Mouse (Mus musculus): Measurements from ENCODE around the gene Dcx. TPM values are rescaled to one million over a fixed set of nuclear protein-coding genes. Genes with fewer than 3 reads are reported as not detected.

Gene Dcx
- polyA plus RNA-seq, 1 experiment from 2014 or later, result 5.3 TPM

- Histone ChIP-seq H3K27ac (no peak overlapping the region), H3K9ac (no peak overlapping the region), H3K9me3 (no peaks in the 10 kb centered on the region), H3K4me3 (no peak overlapping the region), H3K27me3 (peaks cover 16% of the 10 kb centered on the region; the same call in 1 of the 2 replicates), H3K36me3 (no peaks in the 10 kb centered on the region), H3K4me1 (no peaks in the 10 kb centered on the region), H3K4me2 (no peak overlapping the region)
- 34% methylated on average over 3 of the region's 3 CpGs for WGBS
- no peak for ATAC-seq (ENCODE audit: insufficient number of reproducible peaks, insufficient read depth, low FRiP score, low TSS enrichment, low read depth)
These were observed 39.9 kb downstream of the Dcx start for GRCm38 (mm10) chrX:143893180-143893579.

GRCm38 (mm10) chrX:143885765-143886164 is 47.3 kb downstream of the Dcx start:
- Histone ChIP-seq H3K4me3 (no peak overlapping the region), H3K9me3 (no peaks in the 10 kb centered on the region)

GRCm38 (mm10) chrX:143884953-143885352 is 48.2 kb downstream of the Dcx start:
- Histone ChIP-seq H3K4me2 (no peak overlapping the region), H3K27ac (no peak overlapping the region), H3K9me3 (no peaks in the 10 kb centered on the region), H3K4me3 (no peak overlapping the region), H3K27me3 (peaks cover 36% of the 10 kb centered on the region), H3K4me1 (no peaks in the 10 kb centered on the region), H3K9ac (no peak overlapping the region), H3K36me3 (no peaks in the 10 kb centered on the region)
- WGBS, result 22% methylated on average over 3 of the region's 3 CpGs
- ATAC-seq (ENCODE audit: insufficient number of reproducible peaks, insufficient read depth, low FRiP score, low TSS enrichment, low read depth), result no peak

More at GRCm38 (mm10) chrX:143885765-143886164, 47.3 kb downstream of the Dcx start:
- 33% methylated on average over 4 of the region's 4 CpGs for WGBS
- ATAC-seq (ENCODE audit: insufficient number of reproducible peaks, insufficient read depth, low FRiP score, low TSS enrichment, low read depth), result no peak
- Histone ChIP-seq H3K4me2 (no peak overlapping the region), H3K27me3 (peaks cover 36% of the 10 kb centered on the region), H3K27ac (no peak overlapping the region), H3K36me3 (no peaks in the 10 kb centered on the region), H3K9ac (no peak overlapping the region), H3K4me1 (no peaks in the 10 kb centered on the region)

DNA sequence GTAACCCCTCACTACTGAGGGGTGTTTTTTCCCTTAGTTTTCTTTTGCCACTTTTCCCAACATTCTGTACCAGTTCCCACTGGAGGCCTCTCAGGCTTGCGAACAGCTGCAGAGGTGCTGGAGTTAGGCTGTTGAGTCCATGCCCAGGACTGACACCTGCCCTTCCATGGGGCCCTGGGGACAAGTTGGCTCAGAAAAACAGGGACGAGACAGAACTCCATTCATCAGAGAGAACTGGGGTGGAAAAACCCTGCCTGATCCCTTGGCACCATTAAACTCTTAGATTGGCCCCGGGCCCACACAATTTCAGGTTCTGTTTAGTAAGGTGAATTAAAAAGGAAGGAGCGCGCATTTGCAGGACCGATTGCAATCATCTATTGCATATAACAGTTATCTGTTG is 48.8 kb downstream of the Dcx start:
- 67% methylated on average over 6 of the region's 6 CpGs for WGBS
- no peak overlapping the region for H3K27ac ChIP-seq
- peaks cover 36% of the 10 kb centered on the region for H3K27me3 ChIP-seq
- ATAC-seq (ENCODE audit: insufficient number of reproducible peaks, insufficient read depth, low FRiP score, low TSS enrichment, low read depth), result no peak
- no peaks in the 10 kb centered on the region for H3K36me3 ChIP-seq
- H3K4me1 ChIP-seq, result no peaks in the 10 kb centered on the region
- H3K4me2 ChIP-seq, result no peak overlapping the region
- H3K9ac ChIP-seq, result no peak overlapping the region
- H3K4me3 ChIP-seq, result no peak overlapping the region
- no peaks in the 10 kb centered on the region for H3K9me3 ChIP-seq

- no peak for ATAC-seq (ENCODE audit: insufficient number of reproducible peaks, insufficient read depth, low FRiP score, low TSS enrichment, low read depth)
- Histone ChIP-seq H3K4me2 (no peak overlapping the region), H3K27ac (no peak overlapping the region), H3K36me3 (no peaks in the 10 kb centered on the region), H3K4me1 (no peaks in the 10 kb centered on the region), H3K9ac (no peak overlapping the region), H3K9me3 (no peaks in the 10 kb centered on the region), H3K27me3 (peaks cover 23% of the 10 kb centered on the region), H3K4me3 (no peak overlapping the region)
- WGBS, result 72% methylated on average over 4 of the region's 4 CpGs
These were observed 51.2 kb downstream of the Dcx start for GRCm38 (mm10) chrX:143881806-143882468.

GRCm38 (mm10) chrX:143879631-143880030 is 53.5 kb downstream of the Dcx start:
- Histone ChIP-seq H3K27ac (no peak overlapping the region), H3K4me1 (no peaks in the 10 kb centered on the region), H3K4me3 (no peak overlapping the region), H3K9me3 (no peaks in the 10 kb centered on the region), H3K4me2 (no peak overlapping the region), H3K9ac (no peak overlapping the region), H3K36me3 (no peaks in the 10 kb centered on the region), H3K27me3 (peaks cover 15% of the 10 kb centered on the region)
- 80% methylated on average over 3 of the region's 3 CpGs for WGBS
- no peak for ATAC-seq (ENCODE audit: insufficient number of reproducible peaks, insufficient read depth, low FRiP score, low TSS enrichment, low read depth)

DNA sequence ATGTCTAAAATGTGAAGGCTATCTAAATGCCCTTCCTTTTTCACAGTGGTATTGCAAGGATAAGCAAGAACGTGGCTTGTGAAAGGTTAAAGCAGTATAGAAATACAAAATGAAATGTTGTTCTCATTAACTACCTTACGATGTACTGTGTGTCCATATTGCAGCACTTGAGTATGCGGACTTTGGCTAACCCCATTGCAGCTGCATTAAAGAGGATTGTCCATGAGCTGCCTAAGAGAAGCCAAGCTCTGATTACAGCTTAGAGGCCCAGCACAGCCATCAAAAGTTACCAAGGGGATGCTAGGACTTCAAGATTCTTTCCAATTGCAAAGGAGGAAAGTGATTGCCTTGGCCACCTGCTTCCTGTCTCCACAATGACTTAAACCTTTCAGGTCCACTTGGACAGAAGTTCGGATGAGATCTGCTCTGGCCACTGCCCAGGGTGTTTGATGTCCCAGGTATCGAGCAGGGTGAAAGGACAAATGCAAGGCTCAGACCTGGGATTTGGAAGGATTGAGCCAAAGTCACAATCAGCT is 65.9 kb downstream of the Dcx start:
- no peaks in the 10 kb centered on the region for H3K9me3 ChIP-seq
- H3K4me1 ChIP-seq, result no peaks in the 10 kb centered on the region
- H3K36me3 ChIP-seq, result no peaks in the 10 kb centered on the region
- no peak overlapping the region for H3K9ac ChIP-seq
- WGBS, result 77% methylated on average over 5 of the region's 5 CpGs
- no peak for ATAC-seq (ENCODE audit: insufficient number of reproducible peaks, insufficient read depth, low FRiP score, low TSS enrichment, low read depth)
- no peak overlapping the region for H3K4me2 ChIP-seq
- no peak overlapping the region for H3K27ac ChIP-seq
- H3K4me3 ChIP-seq, result no peak overlapping the region
- peaks cover 21% of the 10 kb centered on the region for H3K27me3 ChIP-seq

DNA sequence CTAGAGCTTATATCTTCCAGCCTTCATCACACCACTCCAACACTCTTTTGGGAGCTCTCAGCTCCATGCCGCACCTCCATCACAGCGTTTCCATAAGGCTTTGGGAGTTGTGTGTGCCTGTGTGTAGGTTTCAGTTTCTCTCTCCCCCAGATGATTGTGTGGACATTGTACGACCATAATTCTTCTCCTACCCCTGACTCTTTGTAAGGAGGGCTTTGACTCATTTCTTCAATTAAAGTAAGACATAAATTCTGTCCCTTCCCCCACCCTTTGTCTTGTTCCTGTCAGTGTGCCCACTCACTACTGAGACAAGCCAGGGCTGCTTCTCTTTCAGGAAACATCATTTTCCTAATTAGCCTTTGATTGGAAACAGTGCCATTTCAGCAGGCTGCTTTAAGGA is 81.8 kb downstream of the Dcx start:
- H3K9me3 ChIP-seq, result no peaks in the 10 kb centered on the region
- H3K36me3 ChIP-seq, result no peaks in the 10 kb centered on the region
- no peak overlapping the region for H3K9ac ChIP-seq
- no peak for ATAC-seq (ENCODE audit: insufficient number of reproducible peaks, insufficient read depth, low FRiP score, low TSS enrichment, low read depth)
- H3K4me2 ChIP-seq, result no peak overlapping the region
- H3K4me1 ChIP-seq, result no peaks in the 10 kb centered on the region
- WGBS, result 70% methylated on average over 3 of the region's 3 CpGs
- no peak overlapping the region for H3K4me3 ChIP-seq
- no peak overlapping the region for H3K27ac ChIP-seq
- H3K27me3 ChIP-seq, result peaks cover 27% of the 10 kb centered on the region

DNA sequence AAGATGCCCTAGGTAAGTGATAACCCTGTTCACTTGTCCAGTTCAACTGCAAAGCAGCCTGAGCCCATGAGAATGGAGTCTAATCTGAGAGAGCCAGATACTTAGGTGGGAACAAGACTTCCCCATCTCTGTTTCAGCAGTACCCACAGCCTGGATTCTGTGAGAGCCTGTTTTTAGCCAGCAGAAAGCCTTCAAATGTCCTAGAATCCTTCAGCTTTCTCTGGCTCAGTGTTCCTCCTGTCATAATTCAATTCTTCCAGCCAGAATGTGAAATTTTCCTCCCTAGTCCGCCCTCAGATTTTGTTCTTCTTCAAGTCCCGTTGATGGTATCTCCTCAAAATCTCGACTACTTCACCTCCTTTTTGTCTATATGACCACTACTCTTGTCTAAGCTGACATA is 83.1 kb downstream of the Dcx start:
- Histone ChIP-seq H3K36me3 (no peaks in the 10 kb centered on the region), H3K9ac (no peak overlapping the region), H3K27me3 (peaks cover 28% of the 10 kb centered on the region), H3K4me1 (no peaks in the 10 kb centered on the region), H3K9me3 (no peaks in the 10 kb centered on the region), H3K4me3 (no peak overlapping the region), H3K27ac (no peak overlapping the region), H3K4me2 (no peak overlapping the region)
- ATAC-seq (ENCODE audit: insufficient number of reproducible peaks, insufficient read depth, low FRiP score, low TSS enrichment, low read depth), result no peak
- 82% methylated on average over 3 of the region's 3 CpGs for WGBS

- ATAC-seq (ENCODE audit: insufficient number of reproducible peaks, insufficient read depth, low FRiP score, low TSS enrichment, low read depth), result no peak
These were observed 86.5 kb downstream of the Dcx start for GRCm38 (mm10) chrX:143846637-143847036.

GRCm38 (mm10) chrX:143827212-143827611 is 105.9 kb downstream of the Dcx start, which contains the start of gene Capn6:
Gene Capn6, minus strand, starts transcription at chrX:143827414.
- Histone ChIP-seq H3K36me3 (no peaks in the 10 kb centered on the region), H3K4me2 (peak within 1 kb of the TSS; percentile 55)
- WGBS, result 34% methylated on average over 4 of the region's 4 CpGs

More at GRCm38 (mm10) chrX:143846637-143847036, 86.5 kb downstream of the Dcx start:
- no peak overlapping the region for H3K27ac ChIP-seq
- no peaks in the 10 kb centered on the region for H3K9me3 ChIP-seq
- peaks cover 22% of the 10 kb centered on the region for H3K27me3 ChIP-seq
- H3K4me1 ChIP-seq, result no peaks in the 10 kb centered on the region
- H3K36me3 ChIP-seq, result no peaks in the 10 kb centered on the region
- no peak overlapping the region for H3K4me3 ChIP-seq
- H3K4me2 ChIP-seq, result no peak overlapping the region
- no peak overlapping the region for H3K9ac ChIP-seq
- WGBS, result 66% methylated on average over 3 of the region's 3 CpGs

GRCm38 (mm10) chrX:143826521-143826920 is 106.6 kb downstream of the Dcx start:
- WGBS, result 25% methylated on average over 4 of the region's 4 CpGs
- ATAC-seq (ENCODE audit: insufficient number of reproducible peaks, insufficient read depth, low FRiP score, low TSS enrichment, low read depth), result no peak
- Histone ChIP-seq H3K9me3 (no peaks in the 10 kb centered on the region), H3K4me3 (peak overlapping the region; percentile 49), H3K27me3 (peaks cover 15% of the 10 kb centered on the region; the same call in 1 of the 2 replicates), H3K9ac (peak overlapping the region; percentile 68), H3K4me2 (peak overlapping the region; percentile 55), H3K36me3 (no peaks in the 10 kb centered on the region), H3K4me1 (0 out of 2 replicates have a peak, but pooled peaks cover 4% of the 10 kb centered on the region), H3K27ac (peak overlapping the region; percentile 75; the same call in 1 of the 2 replicates)

More at GRCm38 (mm10) chrX:143827212-143827611, 105.9 kb downstream of the Dcx start, which contains the start of gene Capn6:
- Histone ChIP-seq H3K9me3 (no peaks in the 10 kb centered on the region), H3K4me1 (0 out of 2 replicates have a peak, but pooled peaks cover 3% of the 10 kb centered on the region), H3K27me3 (peaks cover 15% of the 10 kb centered on the region; the same call in 1 of the 2 replicates), H3K27ac (peak within 1 kb of the TSS; percentile 75), H3K9ac (peak within 1 kb of the TSS; percentile 68), H3K4me3 (peak within 1 kb of the TSS; percentile 49)
- peak; percentile 80 for ATAC-seq (ENCODE audit: insufficient number of reproducible peaks, insufficient read depth, low FRiP score, low TSS enrichment, low read depth)
